Mouse (Mus musculus) C2C12 (cell line): ENCODE results near the gene Naaladl1.
"Not testable (repeated sequence)": the region's sequence is repeated elsewhere in the genome, so short reads cannot be mapped to it uniquely, and the experiment has no call there.

Experiments
- CEBPB ChIP-seq: IDR thresholded peaks from one replicate; pipeline ENCODE4 v1.6.1; 2011; ENCODE audit warnings: low read depth, mild to moderate bottlenecking, control low read depth, moderate library complexity
- CTCF ChIP-seq: IDR thresholded peaks from one replicate; pipeline ENCODE4 v1.5.1; 2011; ENCODE audit not compliant: control insufficient read depth, insufficient read depth, insufficient read length
- FOSL1 ChIP-seq: IDR thresholded peaks from one replicate; pipeline ENCODE4 v1.8.0; 2011; ENCODE audit warnings: mild to moderate bottlenecking, low read length; ENCODE audit not compliant: poor library complexity, insufficient read depth, severe bottlenecking
- MAX ChIP-seq: IDR thresholded peaks from one replicate; pipeline ENCODE4 v1.6.1; 2011; ENCODE audit warnings: mild to moderate bottlenecking, control low read depth
- MYOD1 ChIP-seq: IDR thresholded peaks from one replicate; pipeline ENCODE4 v1.6.1; 2011; ENCODE audit warnings: low read depth; ENCODE audit not compliant: control insufficient read depth, insufficient read length
- USF1 ChIP-seq: IDR thresholded peaks from one replicate; pipeline ENCODE4 v1.6.1; 2011; ENCODE audit warnings: low read depth, mild to moderate bottlenecking, control low read depth, moderate library complexity

GRCm38 (mm10) chr19:6130414-6131128, 25.0 kb downstream of the Naaladl1 start:
- not testable (repeated sequence) for TF ChIP-seq CTCF, USF1, MYOD1, MAX, CEBPB, FOSL1
